Mouse (Mus musculus) hindbrain, embryonic 11.5 days (tissue): ENCODE measurements around the gene Igfbp4. TPM values are rescaled to one million over a fixed set of nuclear protein-coding genes. Genes with fewer than 3 reads are reported as not detected.

Experiments
- ATAC-seq: fragments of 200-750 bp; cut with Nextera tagmentation; 2 replicates; pipeline ENCODE4 v1.8.0; 2017; ENCODE audit warnings: mild to moderate bottlenecking, moderate TSS enrichment, moderate library complexity; ENCODE audit not compliant: low FRiP score
- DNase-seq: peaks from one replicate; pipeline ENCODE4 v3.0.0-alpha.2; 2015; ENCODE audit warnings: low spot score
- H3K27ac ChIP-seq: fragments of 300-500 bp; sonication (generic); 2 replicates; pipeline ENCODE4 v1.5.1; 2014; ENCODE audit warnings: mild to moderate bottlenecking, low read depth, low read length
- H3K27me3 ChIP-seq: fragments of 300-500 bp; sonication (generic); 2 replicates; pipeline ENCODE4 v1.6.1; 2014; ENCODE audit warnings: mild to moderate bottlenecking, low read length, moderate library complexity, mixed read lengths; ENCODE audit not compliant: control insufficient read depth, insufficient read depth
- H3K36me3 ChIP-seq: fragments of 300-500 bp; sonication (generic); 2 replicates; pipeline ENCODE4 v1.6.1; 2014; ENCODE audit warnings: mild to moderate bottlenecking, low read length, moderate library complexity, mixed read lengths; ENCODE audit not compliant: control insufficient read depth, insufficient read depth
- H3K4me1 ChIP-seq: fragments of 300-500 bp; sonication (generic); replicated peaks from 2 replicates; pipeline ENCODE4 v1.6.1; 2014; ENCODE audit warnings: low read length, mixed read lengths; ENCODE audit not compliant: control insufficient read depth, insufficient read depth
- H3K4me2 ChIP-seq: fragments of 300-500 bp; sonication (generic); replicated peaks from 2 replicates; pipeline ENCODE4 v1.6.1; 2014; ENCODE audit warnings: mild to moderate bottlenecking, low read depth, low read length
- H3K4me3 ChIP-seq: fragments of 300-500 bp; sonication (generic); 2 replicates; pipeline ENCODE4 v1.5.1; 2014; ENCODE audit warnings: low read depth, low read length
- H3K9ac ChIP-seq: fragments of 300-500 bp; sonication (generic); 2 replicates; pipeline ENCODE4 v1.6.1; 2014; ENCODE audit warnings: low read depth, low read length
- H3K9me3 ChIP-seq: fragments of 300-500 bp; sonication (generic); 2 replicates; pipeline ENCODE4 v1.6.1; 2016; ENCODE audit warnings: low read length; ENCODE audit not compliant: control insufficient read depth
- WGBS: fragments of 180-500 bp; shearing (Covaris S2); extraction: QIAGEN DNeasy Blood & Tissue Kit; methylation state at CpG from one replicate; pipeline ENCODE4 v1.1.7; 2014; 5-methylcytosine and 5-hydroxymethylcytosine counted together
- polyA plus RNA-seq: library from polyadenylated mRNA; unstranded; fragments of >200 nt; fragmentation: Nextera tagmentation; extraction: Ambion mirVana; gene quantifications from 2 replicates; pipeline ENCODE4 v1.2.1, GENCODE M21; 2014

Igfbp4 gene
- polyA plus RNA-seq, 1 experiment from 2014 or later = 295 TPM

- H3K36me3 ChIP-seq = no peaks in the 10 kb centered on the region
- no peak overlapping the region for H3K27ac ChIP-seq
- H3K4me1 ChIP-seq = no peaks in the 10 kb centered on the region
- no peaks in the 10 kb centered on the region for H3K27me3 ChIP-seq
- no peak for DNase-seq
- no peak overlapping the region for H3K4me3 ChIP-seq
- no peak overlapping the region for H3K4me2 ChIP-seq
- WGBS = 85% methylated on average over 6 of the region's 6 CpGs
- no peaks in the 10 kb centered on the region for H3K9me3 ChIP-seq
- no peak for ATAC-seq
- H3K9ac ChIP-seq = no peak overlapping the region
Measured at GRCm38 (mm10) chr11:99036254-99036653, 4.8 kb upstream of the Igfbp4 start.

- peak overlapping the region; percentile 89 for H3K9ac ChIP-seq
- DNase-seq (peak; percentile 90), ATAC-seq (peak; percentile 84)
- H3K27ac ChIP-seq = peak overlapping the region; percentile 93
- under 1% methylated on average over 15 of the region's 15 CpGs for WGBS
- peak overlapping the region; percentile 98 for H3K4me2 ChIP-seq
- H3K27me3 ChIP-seq = no peaks in the 10 kb centered on the region
- 0 out of 2 replicates have a peak, but pooled peaks cover 4% of the 10 kb centered on the region for H3K4me1 ChIP-seq
- no peaks in the 10 kb centered on the region for H3K9me3 ChIP-seq
- peak overlapping the region; percentile 68 for H3K4me3 ChIP-seq
- H3K36me3 ChIP-seq = no peaks in the 10 kb centered on the region
Measured at GRCm38 (mm10) chr11:99039782-99040181, 1.3 kb upstream of the Igfbp4 start.

GRCm38 (mm10) chr11:99040346-99040974, 584 bp upstream of the Igfbp4 start:
- peak; percentile 78 for DNase-seq
- H3K9ac ChIP-seq = peak overlapping the region; percentile 89
- peak overlapping the region; percentile 98 for H3K4me2 ChIP-seq
- H3K4me3 ChIP-seq = peak overlapping the region; percentile 68
- H3K27ac ChIP-seq = peak overlapping the region; percentile 93
- peak; percentile 41 for ATAC-seq
- no peaks in the 10 kb centered on the region for H3K27me3 ChIP-seq
- H3K4me1 ChIP-seq = 0 out of 2 replicates have a peak, but pooled peaks cover 4% of the 10 kb centered on the region
- 1% methylated on average over 17 of the region's 17 CpGs for WGBS
- no peaks in the 10 kb centered on the region for H3K36me3 ChIP-seq
- H3K9me3 ChIP-seq = no peaks in the 10 kb centered on the region

GRCm38 (mm10) chr11:99041841-99042780, 1.1 kb downstream of the Igfbp4 start:
- Histone ChIP-seq H3K36me3 (no peaks in the 10 kb centered on the region), H3K27me3 (no peaks in the 10 kb centered on the region), H3K4me3 (peak overlapping the region; percentile 68), H3K9ac (peak overlapping the region; percentile 89), H3K4me2 (peak overlapping the region; percentile 98), H3K27ac (peak overlapping the region; percentile 93), H3K9me3 (no peaks in the 10 kb centered on the region), H3K4me1 (0 out of 2 replicates have a peak, but pooled peaks cover 4% of the 10 kb centered on the region)
- WGBS = 53% methylated on average over 16 of the region's 16 CpGs
- no peak for ATAC-seq
- no peak for DNase-seq

- H3K9me3 ChIP-seq = no peaks in the 10 kb centered on the region
- WGBS = 52% methylated on average over 12 of the region's 12 CpGs
- no peaks in the 10 kb centered on the region for H3K27me3 ChIP-seq
- peak overlapping the region; percentile 68 for H3K4me3 ChIP-seq
- no peak for DNase-seq
- H3K36me3 ChIP-seq = no peaks in the 10 kb centered on the region
- H3K9ac ChIP-seq = peak overlapping the region; percentile 89; the same call in 1 of the 2 replicates
- H3K27ac ChIP-seq = 0 out of 2 replicates have a peak overlapping the region, but pooled peaks have one; percentile 4
- 0 out of 2 replicates have a peak, but pooled peaks cover 9% of the 10 kb centered on the region for H3K4me1 ChIP-seq
- no peak for ATAC-seq
- peak overlapping the region; percentile 98 for H3K4me2 ChIP-seq
Measured at GRCm38 (mm10) chr11:99042834-99043431, 1.9 kb downstream of the Igfbp4 start.

GRCm38 (mm10) chr11:99043632-99044031, 2.6 kb downstream of the Igfbp4 start:
- no peaks in the 10 kb centered on the region for H3K9me3 ChIP-seq
- DNase-seq (no peak), ATAC-seq (no peak)
- H3K4me2 ChIP-seq = no peak overlapping the region
- no peak overlapping the region for H3K4me3 ChIP-seq
- no peak overlapping the region for H3K27ac ChIP-seq
- 0 out of 2 replicates have a peak, but pooled peaks cover 9% of the 10 kb centered on the region for H3K4me1 ChIP-seq
- WGBS = 79% methylated on average over 6 of the region's 6 CpGs
- H3K27me3 ChIP-seq = no peaks in the 10 kb centered on the region
- no peak overlapping the region for H3K9ac ChIP-seq
- peaks cover under 1% of the 10 kb centered on the region; the same call in 1 of the 2 replicates for H3K36me3 ChIP-seq

- no peak overlapping the region for H3K27ac ChIP-seq
- H3K4me2 ChIP-seq = no peak overlapping the region
- WGBS = 76% methylated on average over 5 of the region's 5 CpGs
- H3K9me3 ChIP-seq = no peaks in the 10 kb centered on the region
- H3K27me3 ChIP-seq = no peaks in the 10 kb centered on the region
- ATAC-seq = no peak
- H3K9ac ChIP-seq = no peak overlapping the region
- H3K4me3 ChIP-seq = no peak overlapping the region
- DNase-seq = no peak
- peaks cover 5% of the 10 kb centered on the region; the same call in 1 of the 2 replicates for H3K36me3 ChIP-seq
- 0 out of 2 replicates have a peak, but pooled peaks cover 9% of the 10 kb centered on the region for H3K4me1 ChIP-seq
Measured at GRCm38 (mm10) chr11:99044306-99044705, 3.3 kb downstream of the Igfbp4 start.

GRCm38 (mm10) chr11:99045159-99045889, 4.3 kb downstream of the Igfbp4 start:
- Histone ChIP-seq H3K27me3 (no peaks in the 10 kb centered on the region), H3K4me2 (no peak overlapping the region), H3K4me1 (0 out of 2 replicates have a peak, but pooled peaks cover 9% of the 10 kb centered on the region), H3K9ac (no peak overlapping the region), H3K36me3 (peaks cover 8% of the 10 kb centered on the region), H3K4me3 (no peak overlapping the region), H3K27ac (no peak overlapping the region), H3K9me3 (no peaks in the 10 kb centered on the region)
- no peak for DNase-seq
- 78% methylated on average over 12 of the region's 12 CpGs for whole genome bisulfite sequencing
- ATAC-seq = no peak
